Mouse (Mus musculus) frontal cortex, postnatal 25 days (tissue): Measurements from ENCODE around the gene Cela3b.
A peak's percentile ranks its signal among the peaks of the same experiment; 100 is the strongest.
"Not testable (repeated sequence)": the region's sequence is repeated elsewhere in the genome, so short reads cannot be mapped to it uniquely, and the experiment has no call there.

Source experiments
- DNase-seq, 2 experiments: peaks; one replicate each; pipeline ENCODE4 v3.0.0; 2022; ENCODE audit warnings: low spot score in 2 of 2

Gene Cela3b

DNA sequence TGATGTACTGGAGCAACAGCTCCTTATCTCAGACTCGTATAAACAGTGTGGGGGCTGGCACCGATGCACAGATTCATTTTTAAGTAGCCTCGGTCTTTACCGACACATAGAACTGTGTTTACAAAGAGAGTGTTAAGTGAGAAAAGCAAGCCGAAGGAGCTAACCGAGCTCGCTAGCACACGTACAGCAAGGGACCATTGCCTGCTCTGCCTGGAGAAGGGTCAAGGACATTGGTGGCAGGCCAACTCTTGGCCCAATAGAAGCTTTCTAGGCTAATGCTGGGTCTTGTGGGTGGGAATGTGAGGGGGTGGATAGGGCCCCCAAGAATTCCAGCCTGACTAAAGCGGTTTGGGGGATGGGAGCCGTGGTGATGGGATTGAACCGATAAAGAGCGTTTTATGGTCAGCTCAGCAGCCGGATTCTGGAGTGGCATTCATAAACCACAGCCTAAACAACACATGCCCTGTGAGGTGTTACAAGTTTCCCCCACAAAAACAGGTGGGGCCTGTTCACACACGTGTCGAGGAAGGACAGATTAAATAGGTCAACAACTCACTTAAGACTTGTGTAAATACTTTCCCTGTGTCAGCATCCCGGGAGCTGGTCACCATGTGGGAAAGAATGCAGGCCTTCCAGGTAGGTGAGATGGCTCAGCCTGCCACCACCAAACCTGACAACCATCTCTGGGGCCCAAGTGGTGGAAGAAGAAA, 31.8 kb upstream of the Cela3b start:
- no peak for DNase-seq

DNA sequence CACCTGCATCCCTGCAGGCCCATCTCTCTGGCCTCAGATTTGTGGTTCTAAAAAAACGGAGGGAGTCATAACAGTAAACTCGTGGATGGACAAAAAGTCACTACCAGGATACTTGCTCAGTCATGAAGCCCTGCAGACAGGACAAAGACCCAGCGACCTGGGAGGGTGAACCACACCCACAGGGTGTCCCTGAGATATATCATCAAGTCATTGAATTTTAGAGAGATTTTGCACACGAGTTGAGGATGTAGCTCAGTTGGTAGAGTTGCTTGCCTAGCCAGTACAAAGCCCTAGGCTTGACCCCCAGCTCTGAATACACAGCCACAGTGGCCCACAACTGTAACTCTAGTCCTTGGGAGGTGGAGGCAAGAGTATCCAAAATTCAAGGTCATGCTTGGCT, 30.9 kb upstream of the Cela3b start:
- no peak for DNase-seq

DNA sequence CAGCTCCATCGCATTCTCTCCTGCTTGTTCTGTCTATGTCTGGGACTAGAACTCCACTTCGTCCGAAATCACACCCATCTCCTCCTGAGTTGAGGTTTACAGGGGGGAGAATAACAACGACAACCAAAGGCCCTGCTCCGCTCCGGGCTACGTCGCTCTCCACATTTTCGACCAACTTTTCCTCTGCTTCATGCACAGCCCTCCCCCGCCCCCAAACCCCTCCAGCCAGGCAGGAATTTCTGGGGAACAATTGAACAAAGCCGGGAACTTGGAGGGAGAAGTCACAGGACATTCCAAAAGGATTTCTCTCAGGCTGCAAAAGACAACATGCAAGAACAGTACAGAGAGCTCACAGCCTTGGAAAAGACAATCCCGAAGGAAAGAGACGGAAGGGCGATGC, 30.3 kb upstream of the Cela3b start:
- DNase-seq = no peak

DNA sequence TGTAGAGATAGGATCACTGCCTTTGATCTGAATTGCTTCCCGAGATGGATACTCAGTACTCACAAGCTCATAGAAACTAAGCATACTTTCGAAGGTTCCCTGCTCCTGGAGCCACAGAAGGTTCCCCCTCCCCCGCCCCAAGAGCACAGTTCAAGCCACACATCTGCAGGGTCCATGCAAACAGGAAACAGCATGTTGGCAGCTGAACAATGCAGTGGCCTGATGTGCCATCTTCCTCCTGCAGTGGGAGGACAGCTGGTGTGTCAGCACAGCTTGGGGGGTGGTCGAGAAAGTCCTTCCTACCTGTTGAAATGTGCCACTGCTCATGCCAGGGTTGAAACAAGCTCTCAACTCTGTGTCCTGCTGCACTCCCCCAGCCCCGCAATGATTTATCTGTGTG, 28.5 kb upstream of the Cela3b start:
- no peak for DNase-seq

DNA sequence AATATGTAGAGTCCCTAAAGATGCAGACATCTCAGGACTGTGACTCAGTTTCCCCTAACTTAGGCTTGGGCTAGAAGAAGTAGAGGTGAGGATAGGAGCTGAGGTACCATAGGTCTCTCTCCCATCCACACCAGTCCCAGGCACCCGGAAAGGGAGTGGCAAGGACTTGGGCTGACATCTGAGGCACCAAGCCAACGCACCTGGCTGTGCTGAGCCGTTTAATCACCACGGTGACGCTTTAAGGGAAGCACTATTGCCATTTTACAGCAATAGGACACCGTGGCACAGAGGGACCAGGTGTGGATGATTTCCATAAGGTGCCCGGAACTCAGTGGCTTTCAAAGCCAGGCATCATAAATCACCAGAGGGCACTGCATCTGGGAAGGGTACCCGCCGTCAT, 28.0 kb upstream of the Cela3b start:
- no peak for DNase-seq

DNA sequence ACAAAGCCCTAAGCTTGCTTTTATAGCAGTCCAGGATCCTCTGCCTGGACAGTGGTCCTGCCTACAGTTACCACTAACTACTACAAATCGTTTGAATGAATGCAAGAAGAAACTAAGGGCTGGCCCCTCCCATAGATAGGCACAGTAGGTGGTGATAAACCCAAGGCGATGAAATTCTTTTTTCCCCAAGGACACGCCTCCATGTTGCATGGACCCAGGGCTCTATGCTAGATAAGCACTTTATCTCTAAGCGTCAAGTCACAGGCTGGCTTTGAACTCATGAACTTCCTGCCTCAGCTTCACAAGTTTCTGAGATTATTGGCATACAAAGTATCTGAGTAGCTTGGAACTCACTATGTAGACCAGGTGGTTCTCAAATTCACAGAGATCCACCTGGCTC, 27.0 kb upstream of the Cela3b start:
- DNase-seq = no peak

DNA sequence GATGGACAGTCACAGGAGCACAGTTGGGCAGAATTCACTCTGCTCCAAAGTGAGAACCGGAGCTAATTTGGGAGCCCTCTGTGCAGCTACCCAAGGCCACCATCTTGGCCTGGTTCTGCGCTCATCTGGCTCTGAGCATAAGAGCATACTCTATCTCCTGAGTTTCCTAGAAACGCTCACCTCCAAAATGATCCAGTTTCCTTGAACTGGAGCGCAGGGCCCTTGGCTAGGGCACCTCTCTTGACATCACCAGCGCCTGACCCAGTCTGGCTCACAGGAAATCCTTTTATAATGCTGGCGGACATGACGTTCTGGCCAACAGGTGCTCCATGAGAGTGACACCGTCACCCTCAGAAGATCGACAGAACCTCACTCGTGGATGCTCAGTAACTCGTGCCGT, 26.2 kb upstream of the Cela3b start:
- no peak for DNase-seq

DNA sequence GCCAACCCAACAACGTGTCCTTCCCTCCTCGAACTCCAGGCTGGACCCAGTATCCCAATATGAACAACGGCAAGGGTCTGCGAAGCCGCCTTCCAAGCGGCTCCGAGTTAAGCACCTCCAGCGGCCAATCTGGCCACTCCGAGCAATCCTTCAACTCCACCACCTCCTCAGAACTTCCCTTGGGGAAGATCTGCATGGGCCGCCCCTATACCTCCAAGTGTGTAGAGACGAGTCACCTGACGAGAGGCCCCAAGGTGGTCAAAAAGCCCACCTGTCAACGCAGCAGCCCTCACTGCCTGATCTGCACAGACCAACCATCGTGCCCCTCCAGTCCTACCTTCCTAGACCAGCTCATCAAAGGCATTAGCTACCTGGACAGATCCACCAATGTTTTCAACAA, 24.2 kb upstream of the Cela3b start:
- DNase-seq = no peak

DNA sequence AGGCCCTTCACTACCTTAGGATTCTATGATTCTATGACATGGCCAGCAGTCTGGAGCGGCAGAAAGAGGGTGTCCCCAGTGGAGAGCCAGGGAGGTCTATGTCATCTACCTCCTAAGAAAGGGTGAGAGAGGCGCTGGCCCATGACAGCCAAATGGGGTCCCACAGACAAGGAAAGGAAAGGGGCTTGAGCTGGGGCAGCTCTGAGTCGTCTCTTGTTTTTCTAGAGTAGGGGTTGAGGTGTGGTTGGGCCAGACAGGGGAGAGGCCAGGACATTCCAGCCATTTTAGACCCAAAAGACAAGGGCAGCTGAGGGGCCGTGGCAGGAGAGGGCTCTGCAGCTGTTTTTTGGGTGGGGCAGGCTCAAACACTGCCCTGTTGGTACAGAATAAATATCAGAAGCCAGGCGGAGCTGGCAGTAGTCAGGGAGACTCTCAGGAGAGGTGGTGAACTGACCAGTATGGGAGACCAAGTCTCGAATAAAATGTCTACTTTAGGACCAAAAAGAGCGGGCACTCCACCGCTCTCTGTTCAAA, 23.0 kb upstream of the Cela3b start, which contains the start of gene 1700013G24Rik:
1700013G24Rik (plus strand) TSS at position 51 of the 534 bp plus-strand sequence.
- DNase-seq = no peak

DNA sequence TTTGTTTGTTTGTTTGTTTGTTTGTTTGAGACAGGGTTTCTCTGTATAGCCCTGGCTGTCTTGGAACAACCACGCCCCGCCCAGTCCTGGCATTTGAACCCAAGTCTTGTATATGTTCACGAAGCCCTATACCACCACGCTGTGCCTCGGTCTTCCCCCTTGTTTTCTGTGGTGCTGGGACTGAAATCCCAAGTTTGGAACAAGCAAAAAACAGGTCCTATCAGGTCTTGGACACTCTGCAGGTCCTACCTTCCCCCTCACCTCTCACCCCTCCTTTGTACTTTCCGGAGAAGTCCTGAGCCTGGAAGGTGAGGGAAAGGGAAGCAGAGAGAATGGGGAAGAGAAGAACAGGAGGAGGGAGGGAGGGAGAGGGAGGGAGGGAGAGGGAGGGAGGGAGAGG, 21.9 kb upstream of the Cela3b start:
- no peak for DNase-seq

DNA sequence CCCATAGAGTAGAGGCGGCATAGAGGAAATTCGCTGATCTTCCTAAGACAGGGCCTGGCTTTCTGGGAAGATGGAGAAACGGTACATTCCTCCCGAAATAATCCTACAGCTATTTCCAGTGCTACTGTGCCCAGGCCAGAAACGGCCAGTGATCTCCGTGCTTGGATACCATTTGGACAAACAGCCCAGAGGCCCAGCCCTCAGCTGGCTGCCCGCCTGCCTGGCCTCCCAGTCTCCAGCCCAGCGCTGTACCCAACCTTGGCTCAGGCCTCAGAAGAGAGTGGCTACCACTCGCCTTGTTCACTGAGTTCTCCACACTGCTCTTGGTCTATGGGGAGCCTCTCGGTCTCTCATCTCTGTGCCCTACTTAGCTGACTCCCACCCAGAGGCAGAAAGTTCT, 19.4 kb upstream of the Cela3b start:
- DNase-seq = no peak

DNA sequence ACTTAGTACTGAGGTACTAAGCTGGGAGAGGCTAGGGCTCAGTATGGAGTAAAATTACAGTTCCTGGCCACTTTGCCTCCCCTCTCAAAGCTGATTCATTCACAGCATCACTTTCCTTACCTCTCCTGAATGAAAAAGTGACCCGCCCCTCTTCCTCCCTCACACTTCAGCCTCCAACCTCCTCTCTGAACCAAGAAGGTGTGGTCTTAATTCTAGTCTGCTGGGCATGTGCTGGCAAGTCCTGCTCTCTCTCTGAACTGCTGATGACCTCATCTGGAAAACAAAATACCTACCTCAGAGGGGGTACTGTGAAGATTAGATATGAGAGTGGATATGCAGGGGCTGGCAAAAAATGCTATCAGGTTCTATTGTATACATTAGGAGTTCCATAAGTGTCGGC, 18.8 kb upstream of the Cela3b start:
- DNase-seq = no peak

DNA sequence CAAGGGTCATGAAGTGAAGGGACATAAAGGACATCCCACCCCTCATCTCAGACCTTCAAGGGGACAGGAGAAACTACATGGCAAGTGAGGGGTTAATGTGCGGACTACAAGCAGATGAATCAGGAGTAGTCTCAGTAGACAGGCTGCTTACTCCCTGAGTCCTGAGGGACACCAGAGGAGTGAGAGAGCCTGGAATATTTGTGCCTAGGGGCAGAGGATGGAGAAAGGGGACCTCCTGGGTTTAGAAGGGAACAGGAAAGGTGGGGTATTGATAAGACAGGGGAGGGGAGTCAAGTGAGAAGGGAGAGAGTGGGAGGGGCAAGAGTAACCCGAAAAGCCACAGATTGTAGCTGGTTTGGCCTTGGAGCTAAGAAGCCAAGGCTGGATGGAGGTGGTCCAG, 18.3 kb upstream of the Cela3b start:
- no peak for DNase-seq

DNA sequence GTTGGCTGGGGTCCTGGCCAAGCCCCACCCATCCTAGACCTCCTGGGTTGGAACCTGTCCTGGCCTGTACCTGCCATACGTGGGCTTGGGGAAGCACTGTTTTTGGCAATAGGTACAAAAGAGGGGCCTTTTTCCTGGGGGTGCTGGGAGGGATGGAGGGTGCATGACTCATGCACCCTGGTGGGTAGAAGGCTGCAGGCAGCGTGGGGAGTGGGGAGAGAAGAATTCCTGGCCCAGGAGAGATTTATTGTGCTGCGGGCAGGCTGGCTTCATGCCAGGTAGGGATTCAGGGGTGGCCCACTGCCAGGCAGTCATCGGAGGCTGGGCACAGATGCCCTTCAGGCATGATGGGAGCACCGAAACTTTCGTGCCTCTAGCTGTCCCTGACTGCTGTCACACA, 17.9 kb upstream of the Cela3b start:
- DNase-seq = no peak

DNA sequence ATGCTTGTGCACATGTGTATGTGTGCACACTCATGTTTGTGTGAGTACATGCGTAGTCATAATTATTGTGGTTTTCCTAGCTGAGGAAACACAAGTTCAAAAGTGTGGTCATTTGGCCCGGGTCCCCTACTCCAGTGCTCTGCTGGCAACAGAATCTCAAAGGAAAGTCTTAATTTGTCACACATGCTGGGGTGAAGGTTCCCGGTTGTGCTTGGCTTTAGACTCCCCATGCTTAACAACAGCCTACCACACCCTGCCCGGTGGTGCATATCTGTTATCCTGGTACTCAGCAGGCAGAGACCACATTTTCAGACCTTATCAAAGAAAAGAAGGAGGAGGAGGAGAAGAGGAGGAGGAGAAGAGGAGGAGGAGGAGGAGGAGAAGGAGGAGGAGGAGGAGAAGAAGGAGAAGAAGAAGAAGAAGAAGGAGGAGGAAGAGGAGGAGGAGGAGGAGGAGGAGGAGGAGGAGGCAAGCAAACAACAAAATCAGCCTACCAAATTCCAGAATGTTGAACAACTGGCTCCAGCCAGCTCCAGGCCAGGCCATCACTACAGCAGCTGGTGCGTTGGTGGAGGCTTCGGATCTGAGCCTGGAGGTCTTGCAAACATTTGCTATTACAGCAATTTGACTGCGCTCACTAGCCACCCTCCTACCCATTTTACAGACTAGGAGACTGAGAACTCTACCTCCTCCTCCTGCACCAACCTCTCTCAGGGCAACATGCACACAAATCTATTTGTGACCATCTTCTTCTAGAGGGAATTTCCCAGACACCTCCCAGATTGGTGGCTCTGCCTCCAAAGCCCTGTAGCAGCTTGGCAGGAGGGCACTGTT, 17.2 kb upstream of the Cela3b start:
- no peak for DNase-seq

DNA sequence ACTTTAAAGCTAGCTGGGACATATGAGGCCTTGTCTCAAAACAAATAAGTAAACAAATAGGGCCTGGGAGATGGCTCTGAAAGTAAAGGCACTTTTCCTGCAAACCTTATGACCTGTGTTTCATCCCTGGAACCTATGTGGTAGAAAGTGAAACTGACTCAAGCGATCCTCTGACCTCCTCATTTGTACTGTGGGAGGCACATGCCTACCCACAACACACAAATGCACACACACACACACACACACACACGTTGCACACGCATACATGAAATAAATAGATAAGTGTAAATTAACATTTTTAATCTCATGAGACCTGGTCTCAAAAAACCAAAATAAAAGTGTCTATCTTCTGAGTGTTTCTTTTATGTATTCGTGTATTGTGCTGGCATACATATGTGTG, 15.5 kb upstream of the Cela3b start:
- no peak for DNase-seq

DNA sequence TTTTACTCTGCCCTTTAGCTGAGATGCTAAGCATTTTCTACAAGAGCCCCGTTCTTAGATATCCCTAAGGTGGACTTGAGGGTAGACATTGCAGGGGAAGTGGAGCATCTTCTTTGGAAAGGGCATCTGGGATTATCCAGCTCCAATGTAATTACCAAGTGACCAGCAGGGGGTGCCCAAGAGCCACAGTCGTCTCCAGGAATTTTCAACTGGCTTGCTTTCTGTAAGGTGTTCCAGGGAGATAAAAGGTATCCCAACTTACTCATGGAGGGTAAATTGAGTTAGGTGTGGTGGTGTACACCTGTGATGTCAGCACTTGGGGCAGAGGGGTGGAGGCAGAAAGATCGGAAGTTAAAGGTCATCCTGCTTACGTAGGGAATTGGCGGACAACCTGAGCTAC, 13.3 kb upstream of the Cela3b start:
- peak; percentile 80 to 84 for DNase-seq

DNA sequence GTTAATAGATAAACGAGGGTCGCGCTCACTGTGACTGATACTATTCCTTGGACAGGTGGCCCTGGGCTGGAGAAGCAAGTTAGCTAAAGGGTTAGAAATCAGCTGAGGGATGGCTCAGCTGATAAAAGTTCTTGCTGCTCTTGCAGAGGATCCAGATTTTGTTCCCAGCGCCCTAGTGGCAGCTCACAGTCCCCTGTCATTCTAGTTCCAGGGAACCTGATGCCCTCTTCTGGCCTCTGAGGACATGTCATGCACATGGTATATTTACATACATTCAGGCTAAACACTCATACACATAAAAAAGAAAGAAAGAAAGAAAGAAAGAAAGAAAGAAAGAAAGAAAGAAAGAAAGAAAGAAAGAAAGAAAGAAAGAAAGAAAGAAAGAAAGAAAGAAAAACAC, 11.0 kb upstream of the Cela3b start:
- DNase-seq = no peak

DNA sequence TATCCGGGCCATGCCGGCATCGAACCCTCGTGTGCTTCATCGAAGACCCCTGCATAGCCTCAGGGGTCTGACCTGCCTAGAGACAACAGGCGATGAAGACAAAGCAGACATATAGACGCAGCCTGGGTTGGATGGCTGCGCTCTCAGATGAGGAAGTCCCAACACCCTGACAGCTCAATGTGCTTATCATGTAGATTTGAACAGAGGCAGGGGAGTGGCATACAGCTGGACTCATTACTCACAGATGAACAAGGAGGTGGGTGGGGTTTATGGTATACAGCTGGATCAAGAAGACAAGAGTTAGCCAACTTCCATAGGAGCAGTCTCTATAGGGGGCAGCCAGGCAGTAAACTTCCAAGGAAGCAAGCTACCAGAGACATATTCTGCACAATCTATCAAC, 8.5 kb upstream of the Cela3b start:
- DNase-seq = no peak

DNA sequence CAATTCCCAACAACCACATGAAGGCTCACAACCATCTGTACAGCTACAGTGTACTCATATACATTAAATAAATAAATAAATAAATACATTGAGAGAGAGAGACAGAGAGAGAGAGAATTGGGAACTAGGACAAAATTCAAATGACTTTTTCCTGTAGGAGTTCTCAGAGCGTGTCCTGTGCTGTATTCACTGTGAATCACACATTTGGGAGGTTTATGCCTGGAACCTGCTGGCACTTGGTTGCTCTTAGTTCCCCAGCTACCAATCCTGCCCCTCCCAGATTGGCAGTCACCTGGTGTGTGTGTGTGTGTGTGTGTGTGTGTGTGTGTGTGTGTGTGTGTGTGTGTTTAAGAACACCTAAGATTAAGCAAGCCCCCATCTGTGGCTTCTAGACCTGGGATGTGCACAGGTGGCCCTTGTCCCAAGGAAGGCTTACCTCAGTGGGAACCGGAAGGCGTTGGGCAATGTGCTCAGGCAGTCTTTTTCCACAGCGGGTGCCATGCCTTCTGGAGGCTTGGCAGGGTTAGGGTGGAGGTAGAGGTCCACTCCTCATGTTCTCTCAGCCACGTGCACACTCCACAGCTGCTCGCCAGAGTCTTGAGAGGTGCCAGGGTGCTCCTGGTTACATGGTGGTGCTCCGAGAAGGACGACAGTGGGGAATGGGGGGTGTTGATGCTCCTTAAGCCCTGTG, 6.8 kb upstream of the Cela3b start:
- no peak for DNase-seq

DNA sequence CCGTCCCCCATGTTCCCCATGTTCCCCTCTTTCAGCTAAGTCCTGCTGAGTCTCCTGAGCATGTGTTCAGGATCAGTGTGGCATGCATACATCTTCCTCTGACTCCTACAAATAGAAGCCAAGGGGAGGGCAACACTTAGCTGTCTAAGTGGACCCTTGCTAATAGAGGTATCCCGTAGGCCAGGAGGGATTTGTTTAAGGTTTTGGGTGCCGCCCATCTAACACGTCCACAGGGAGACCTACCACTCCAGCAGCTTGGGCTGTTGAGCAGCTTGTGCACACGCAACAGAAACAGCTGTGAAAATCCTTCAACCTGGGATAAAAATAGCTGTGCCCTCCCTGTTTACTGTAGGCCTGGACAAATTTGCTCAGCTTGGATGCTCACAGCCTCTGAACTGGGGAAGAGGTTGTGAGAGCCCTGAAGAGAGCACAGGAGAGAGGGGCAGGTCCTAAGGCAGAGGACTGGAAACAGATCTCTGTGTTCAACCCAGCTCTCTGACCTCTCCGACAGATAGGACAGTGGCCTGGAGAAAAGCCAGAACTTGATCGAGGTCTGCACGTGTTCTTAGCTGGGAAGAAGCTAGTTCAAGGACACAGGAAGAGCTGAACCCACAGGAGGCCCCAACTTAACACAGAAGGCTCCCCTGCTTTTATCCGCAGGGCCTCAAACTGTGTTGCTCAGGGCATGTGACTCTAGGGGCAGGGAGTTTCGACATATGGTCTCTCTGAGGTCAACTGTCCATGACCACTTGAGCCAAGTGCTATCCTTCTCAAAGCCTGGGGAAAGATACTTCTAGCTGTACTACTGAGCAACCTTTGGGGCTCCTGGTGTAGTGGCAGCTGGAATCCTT, 2.6 kb upstream of the Cela3b start:
- not testable (repeated sequence) for DNase-seq
